Mouse (Mus musculus) hindbrain, embryonic 11.5 days (tissue): ENCODE measurements around the gene Hnrnpa1. TPM values are rescaled to one million over a fixed set of nuclear protein-coding genes. Genes with fewer than 3 reads are reported as not detected.
"Not testable (repeated sequence)": the region's sequence is repeated elsewhere in the genome, so short reads cannot be mapped to it uniquely, and the experiment has no call there.

Experiments
- ATAC-seq: fragments of 200-750 bp; cut with Nextera tagmentation; 2 replicates; pipeline ENCODE4 v1.8.0; 2017; ENCODE audit warnings: mild to moderate bottlenecking, moderate TSS enrichment, moderate library complexity; ENCODE audit not compliant: low FRiP score
- DNase-seq: peaks from one replicate; pipeline ENCODE4 v3.0.0-alpha.2; 2015; ENCODE audit warnings: low spot score
- H3K27ac ChIP-seq: fragments of 300-500 bp; sonication (generic); 2 replicates; pipeline ENCODE4 v1.5.1; 2014; ENCODE audit warnings: mild to moderate bottlenecking, low read depth, low read length
- H3K27me3 ChIP-seq: fragments of 300-500 bp; sonication (generic); 2 replicates; pipeline ENCODE4 v1.6.1; 2014; ENCODE audit warnings: mild to moderate bottlenecking, low read length, moderate library complexity, mixed read lengths; ENCODE audit not compliant: control insufficient read depth, insufficient read depth
- H3K36me3 ChIP-seq: fragments of 300-500 bp; sonication (generic); 2 replicates; pipeline ENCODE4 v1.6.1; 2014; ENCODE audit warnings: mild to moderate bottlenecking, low read length, moderate library complexity, mixed read lengths; ENCODE audit not compliant: control insufficient read depth, insufficient read depth
- H3K4me1 ChIP-seq: fragments of 300-500 bp; sonication (generic); replicated peaks from 2 replicates; pipeline ENCODE4 v1.6.1; 2014; ENCODE audit warnings: low read length, mixed read lengths; ENCODE audit not compliant: control insufficient read depth, insufficient read depth
- H3K4me2 ChIP-seq: fragments of 300-500 bp; sonication (generic); replicated peaks from 2 replicates; pipeline ENCODE4 v1.6.1; 2014; ENCODE audit warnings: mild to moderate bottlenecking, low read depth, low read length
- H3K4me3 ChIP-seq: fragments of 300-500 bp; sonication (generic); 2 replicates; pipeline ENCODE4 v1.5.1; 2014; ENCODE audit warnings: low read depth, low read length
- H3K9ac ChIP-seq: fragments of 300-500 bp; sonication (generic); 2 replicates; pipeline ENCODE4 v1.6.1; 2014; ENCODE audit warnings: low read depth, low read length
- H3K9me3 ChIP-seq: fragments of 300-500 bp; sonication (generic); 2 replicates; pipeline ENCODE4 v1.6.1; 2016; ENCODE audit warnings: low read length; ENCODE audit not compliant: control insufficient read depth
- WGBS: fragments of 180-500 bp; shearing (Covaris S2); extraction: QIAGEN DNeasy Blood & Tissue Kit; methylation state at CpG from one replicate; pipeline ENCODE4 v1.1.7; 2014; 5-methylcytosine and 5-hydroxymethylcytosine counted together
- polyA plus RNA-seq: library from polyadenylated mRNA; unstranded; fragments of >200 nt; fragmentation: Nextera tagmentation; extraction: Ambion mirVana; gene quantifications from 2 replicates; pipeline ENCODE4 v1.2.1, GENCODE M21; 2014

Gene Hnrnpa1
- polyA plus RNA-seq, 1 experiment from 2014 or later, result 1,311 TPM

DNA sequence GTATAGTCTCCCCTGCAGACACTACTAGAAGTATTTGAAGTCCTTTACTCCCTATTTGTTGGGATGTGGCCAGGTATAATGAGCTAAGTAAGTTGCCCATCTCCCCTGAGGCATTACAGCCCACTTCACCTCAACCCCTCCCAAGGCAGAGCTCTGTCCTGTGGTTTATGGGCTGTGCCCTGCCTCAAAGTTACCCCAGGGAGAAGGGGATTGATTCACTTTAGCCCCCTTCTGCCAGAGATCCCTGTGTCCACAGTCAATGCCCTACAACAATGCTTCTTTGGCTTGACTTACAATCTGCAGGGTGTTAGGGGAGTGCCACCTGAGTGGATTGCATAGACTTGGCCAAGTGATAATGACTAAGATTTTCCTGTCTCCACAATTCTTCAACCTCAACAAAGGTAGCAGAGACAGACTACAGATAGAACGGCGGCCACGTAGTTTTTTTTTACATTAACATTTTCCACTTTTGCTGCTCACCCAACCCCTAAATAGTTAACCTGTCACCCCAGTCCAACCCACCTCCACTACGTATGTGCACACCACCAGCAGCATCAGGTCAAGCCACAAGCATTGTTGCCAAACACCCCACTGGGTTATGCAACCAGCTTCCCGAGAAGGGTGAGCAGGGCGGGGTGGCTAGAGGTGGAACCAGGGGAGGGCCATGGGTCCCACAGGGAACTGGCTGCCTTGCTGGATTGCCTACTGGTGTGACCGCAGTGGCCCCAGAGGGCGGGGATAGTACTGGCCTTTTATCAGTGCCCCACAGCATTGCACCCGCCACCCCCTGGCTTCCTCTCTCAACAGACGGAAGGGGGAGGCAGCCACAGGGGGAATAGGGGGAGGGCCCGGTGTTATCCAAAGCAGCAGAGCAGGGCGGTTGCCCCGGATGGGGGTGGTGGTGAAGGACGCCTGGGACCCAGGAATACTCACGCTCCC, 17.8 kb downstream of the Hnrnpa1 start, which contains the start of gene Nfe2:
Gene Nfe2, minus strand, starts transcription at position 614 of the 939 bp plus-strand sequence.
- DNase-seq (no peak), ATAC-seq (peak; percentile 45; the same call in 1 of the 2 replicates)
- no peaks in the 10 kb centered on the region for H3K9me3 ChIP-seq
- H3K9ac ChIP-seq, result peak within 1 kb of the TSS; percentile 44; the same call in 1 of the 2 replicates
- no peak within 1 kb of the TSS for H3K27ac ChIP-seq
- H3K27me3 ChIP-seq, result 0 out of 2 replicates have a peak, but pooled peaks cover 3% of the 10 kb centered on the region
- H3K4me3 ChIP-seq, result no peak within 1 kb of the TSS
- H3K4me1 ChIP-seq, result peaks cover 10% of the 10 kb centered on the region; the same call in 1 of the 2 replicates
- peak within 1 kb of the TSS; percentile 19; the same call in 1 of the 2 replicates for H3K4me2 ChIP-seq
- 11% methylated on average over 15 of the region's 15 CpGs for WGBS
- no peaks in the 10 kb centered on the region for H3K36me3 ChIP-seq

- Histone ChIP-seq H3K27ac (no peak overlapping the region), H3K4me2 (no peak overlapping the region), H3K36me3 (no peaks in the 10 kb centered on the region), H3K27me3 (0 out of 2 replicates have a peak, but pooled peaks cover 3% of the 10 kb centered on the region), H3K9ac (no peak overlapping the region), H3K9me3 (no peaks in the 10 kb centered on the region), H3K4me1 (peaks cover 10% of the 10 kb centered on the region; the same call in 1 of the 2 replicates), H3K4me3 (no peak overlapping the region)
- ATAC-seq (no peak), DNase-seq (no peak)
- 87% methylated on average over 5 of the region's 5 CpGs for WGBS
These were observed 18.9 kb downstream of the Hnrnpa1 start for GRCm38 (mm10) chr15:103259162-103259561.

DNA sequence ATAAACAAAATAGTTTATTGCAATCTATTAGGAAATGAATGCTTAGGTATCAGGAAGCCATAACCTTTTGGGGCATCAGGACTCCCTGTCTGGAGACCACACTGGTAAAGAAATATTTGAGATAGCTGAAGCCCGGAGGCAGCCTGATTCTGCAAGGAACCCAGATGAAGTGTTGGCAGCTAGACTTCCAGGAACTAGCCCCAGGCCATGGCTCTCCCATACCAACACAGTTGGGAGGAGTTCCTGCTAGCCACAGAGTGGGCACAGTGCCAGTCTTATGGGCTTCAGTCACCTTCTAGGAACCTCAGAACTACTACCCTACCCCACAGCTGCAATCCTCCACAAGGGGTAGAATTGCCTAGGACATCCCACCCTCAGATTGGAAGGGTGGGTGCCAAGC, 19.8 kb downstream of the Hnrnpa1 start:
- Histone ChIP-seq H3K36me3 (no peaks in the 10 kb centered on the region), H3K4me3 (no peak overlapping the region), H3K27ac (no peak overlapping the region), H3K27me3 (no peaks in the 10 kb centered on the region), H3K9me3 (no peaks in the 10 kb centered on the region), H3K4me1 (peaks cover 7% of the 10 kb centered on the region; the same call in 1 of the 2 replicates), H3K9ac (no peak overlapping the region), H3K4me2 (no peak overlapping the region)
- DNase-seq (no peak), ATAC-seq (no peak)
- 92% methylated on average over 1 of the region's 1 CpGs for WGBS

GRCm38 (mm10) chr15:103264794-103265193, 24.6 kb downstream of the Hnrnpa1 start:
- no peaks in the 10 kb centered on the region for H3K9me3 ChIP-seq
- no peaks in the 10 kb centered on the region for H3K36me3 ChIP-seq
- no peaks in the 10 kb centered on the region for H3K27me3 ChIP-seq
- H3K4me2 ChIP-seq, result no peak overlapping the region
- no peak overlapping the region for H3K27ac ChIP-seq
- whole genome bisulfite sequencing, result 91% methylated on average over 2 of the region's 2 CpGs
- DNase-seq (no peak), ATAC-seq (no peak)
- H3K4me1 ChIP-seq, result no peaks in the 10 kb centered on the region
- no peak overlapping the region for H3K4me3 ChIP-seq
- no peak overlapping the region for H3K9ac ChIP-seq

DNA sequence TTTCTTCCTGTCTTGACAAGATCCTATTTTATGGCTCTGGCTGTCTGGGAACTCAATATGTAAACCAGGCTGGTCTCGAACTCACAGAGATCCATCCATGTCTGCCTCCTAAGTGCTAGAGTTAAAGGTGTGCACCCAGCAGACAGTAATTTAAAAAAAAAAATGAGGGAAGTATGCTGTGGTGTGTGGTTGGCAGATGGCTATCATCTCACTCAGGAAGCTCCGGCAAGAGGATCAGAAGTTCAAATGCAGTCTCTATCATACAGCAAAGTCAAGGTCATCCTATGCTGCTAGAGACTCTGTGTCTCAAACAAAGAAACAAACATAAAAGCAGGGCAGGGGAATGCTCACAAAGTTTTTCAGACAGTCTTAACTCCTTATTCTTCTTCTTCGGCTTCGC, 28.7 kb downstream of the Hnrnpa1 start:
- Histone ChIP-seq H3K4me3 (no peak overlapping the region), H3K27me3 (no peaks in the 10 kb centered on the region), H3K9ac (no peak overlapping the region), H3K9me3 (no peaks in the 10 kb centered on the region), H3K4me1 (no peaks in the 10 kb centered on the region), H3K27ac (no peak overlapping the region), H3K4me2 (no peak overlapping the region), H3K36me3 (no peaks in the 10 kb centered on the region)
- DNase-seq (no peak), ATAC-seq (no peak)
- WGBS, result 85% methylated on average over 4 of the region's 4 CpGs

- DNase-seq, result peak; percentile 92
- WGBS, result under 1% methylated on average over 38 of the region's 38 CpGs
- ATAC-seq, result peak; percentile 100
These were observed 32.4 kb downstream of the Hnrnpa1 start, which contains the start of gene Copz1 for GRCm38 (mm10) chr15:103272419-103273279. Gene Copz1, plus strand, starts transcription at chr15:103272714.

DNA sequence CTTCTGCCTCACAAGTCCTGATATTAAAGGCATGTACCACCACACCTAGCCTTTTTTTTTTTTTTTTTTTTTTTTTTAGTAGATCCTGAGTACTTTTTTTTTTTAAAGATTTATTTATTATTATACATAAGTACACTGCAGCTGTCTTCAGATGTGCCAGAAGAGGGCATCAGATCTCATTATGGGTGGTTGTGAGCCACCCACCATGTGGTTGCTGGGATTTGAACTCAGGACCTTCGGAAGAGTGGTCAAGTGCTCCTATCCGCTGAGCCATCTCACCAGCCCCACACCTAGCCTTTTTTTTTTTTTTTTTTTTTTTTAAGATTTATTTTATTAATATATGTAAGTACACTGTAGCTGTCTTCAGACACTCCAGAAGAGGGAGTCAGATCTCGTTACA, 35.7 kb downstream of the Hnrnpa1 start:
- H3K9me3 ChIP-seq, result not testable (repeated sequence)

More at GRCm38 (mm10) chr15:103272419-103273279, 32.4 kb downstream of the Hnrnpa1 start, which contains the start of gene Copz1:
- peak within 1 kb of the TSS; percentile 78 for H3K4me3 ChIP-seq
- no peaks in the 10 kb centered on the region for H3K36me3 ChIP-seq
- H3K9ac ChIP-seq, result peak within 1 kb of the TSS; percentile 76
- no peaks in the 10 kb centered on the region for H3K4me1 ChIP-seq
- 0 out of 2 replicates have a peak within 1 kb of the TSS, but pooled peaks have one; percentile 7 for H3K27ac ChIP-seq
- peak within 1 kb of the TSS; percentile 40 for H3K4me2 ChIP-seq
- no peaks in the 10 kb centered on the region for H3K27me3 ChIP-seq
- no peaks in the 10 kb centered on the region for H3K9me3 ChIP-seq

DNA sequence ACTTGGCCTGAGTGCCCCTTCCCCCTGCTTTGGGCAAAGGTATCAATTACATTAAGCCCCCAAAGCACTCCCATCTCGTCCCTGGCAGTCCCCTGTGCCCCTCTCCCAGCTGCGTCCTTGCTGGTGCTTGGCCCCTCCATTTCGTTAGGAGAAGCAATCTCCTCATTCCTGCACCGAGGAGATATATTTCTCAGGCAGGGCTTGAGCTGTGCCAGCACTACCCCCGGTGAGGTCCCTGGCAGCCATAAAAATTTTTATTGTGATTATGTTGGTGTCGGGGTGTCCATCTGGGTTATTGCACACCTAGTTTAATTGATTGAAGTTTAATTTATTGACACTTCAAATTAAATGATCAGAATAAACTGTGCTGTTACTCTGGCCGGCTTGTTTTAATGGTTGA, 37.7 kb downstream of the Hnrnpa1 start:
- no peak overlapping the region for H3K4me3 ChIP-seq
- no peaks in the 10 kb centered on the region for H3K4me1 ChIP-seq
- no peaks in the 10 kb centered on the region for H3K27me3 ChIP-seq
- H3K4me2 ChIP-seq, result no peak overlapping the region
- H3K36me3 ChIP-seq, result no peaks in the 10 kb centered on the region
- no peak for DNase-seq
- H3K27ac ChIP-seq, result peak overlapping the region; percentile 54
- ATAC-seq, result no peak
- WGBS, result 76% methylated on average over 7 of the region's 7 CpGs
- H3K9me3 ChIP-seq, result no peaks in the 10 kb centered on the region
- no peak overlapping the region for H3K9ac ChIP-seq

More for the DNA sequence above, 35.7 kb downstream of the Hnrnpa1 start:
- ATAC-seq, DNase-seq, H3K4me1 ChIP-seq, H3K9ac ChIP-seq, H3K4me2 ChIP-seq, H3K36me3 ChIP-seq, H3K27me3 ChIP-seq, H3K4me3 ChIP-seq, H3K27ac ChIP-seq: not testable (repeated sequence)
- 91% methylated on average over 3 of the region's 3 CpGs for WGBS
